Mouse (Mus musculus): ENCODE data around the gene Ankrd23.
"Not testable (repeated sequence)": the region's sequence is repeated elsewhere in the genome, so short reads cannot be mapped to it uniquely, and the experiment has no call there.

The Ankrd23 gene

DNA sequence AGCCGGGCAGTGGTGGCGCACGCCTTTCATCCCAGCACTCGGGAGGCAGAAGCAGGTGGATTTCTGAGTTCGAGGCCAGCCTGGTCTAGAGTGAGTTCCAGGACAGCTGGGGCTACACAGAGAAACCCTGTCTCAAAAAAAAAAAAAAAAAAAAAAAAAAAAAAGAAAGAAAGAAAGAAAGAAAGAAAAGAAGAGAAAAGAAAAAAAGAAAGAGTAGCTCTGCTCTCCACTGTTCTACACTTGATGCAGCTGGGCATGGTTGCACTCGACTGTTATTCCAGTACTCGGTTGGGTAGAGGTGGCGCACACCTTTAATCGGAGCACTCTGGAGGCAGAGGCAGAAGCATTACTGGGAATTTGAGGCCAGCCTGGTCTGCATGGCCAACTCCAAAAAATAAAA, at the start of gene Ankrd23:
Ankrd23 (minus strand) TSS at position 101 of the 400 bp plus-strand sequence.
- DNase-seq (ENCODE audit: low spot score in 2 of 2), result not testable (repeated sequence)

DNA sequence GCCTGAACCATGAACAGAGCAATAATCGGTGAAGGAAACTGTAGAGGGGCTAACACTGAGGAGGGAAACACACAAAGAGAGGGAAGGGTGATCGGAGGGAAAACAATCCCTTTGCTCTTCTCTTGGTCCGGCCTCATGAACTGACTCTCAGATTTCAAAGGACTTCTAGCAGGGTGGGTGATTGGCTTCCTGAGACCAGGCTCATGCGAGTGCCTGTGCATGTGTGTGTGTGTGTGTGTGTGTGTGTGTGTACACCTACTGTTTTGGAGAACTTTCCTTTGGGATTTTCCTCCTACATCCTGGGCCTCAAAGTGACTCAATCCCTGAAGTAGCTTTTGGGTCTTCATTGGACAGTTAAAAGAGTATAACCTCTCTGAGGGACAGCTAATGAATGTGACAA, 49.6 kb upstream of the Ankrd23 start:
- DNase-seq (ENCODE audit: low spot score in 2 of 2), result no peak

DNA sequence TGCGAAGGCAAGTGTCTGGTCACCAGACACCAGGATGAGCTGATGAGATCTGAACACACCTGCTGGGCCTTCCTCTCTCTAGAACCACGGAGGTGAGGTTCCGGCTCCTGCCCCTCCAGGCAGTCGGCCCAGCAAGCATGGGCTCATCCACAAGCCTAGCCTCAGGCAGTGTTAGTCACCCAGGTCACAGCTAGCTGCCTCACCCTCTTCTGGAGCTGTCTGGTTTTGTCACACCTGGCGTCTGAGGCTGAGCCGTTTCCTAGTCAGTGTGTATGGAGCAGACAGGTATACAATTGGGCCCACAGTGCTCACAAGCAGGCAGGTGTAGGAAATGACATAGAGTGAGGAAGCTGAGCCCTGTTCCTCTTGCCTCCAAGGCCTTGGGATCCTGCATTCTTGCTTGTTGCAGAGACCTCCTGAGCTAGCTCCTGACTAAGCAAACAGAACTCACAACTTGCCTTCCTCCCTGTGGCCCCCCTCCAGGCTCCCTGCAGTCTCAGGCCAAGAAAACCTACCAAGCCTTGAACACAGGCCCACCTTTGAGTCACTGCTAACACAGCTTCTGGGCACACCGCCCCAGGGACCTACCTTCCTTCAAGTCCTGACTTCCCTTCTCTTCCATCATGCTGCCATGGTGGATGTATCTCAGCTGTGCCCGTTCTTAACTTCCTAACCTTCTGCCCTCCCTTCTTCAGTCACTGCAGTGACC, 46.9 kb upstream of the Ankrd23 start:
- no peak for DNase-seq (ENCODE audit: low spot score in 2 of 2)

DNA sequence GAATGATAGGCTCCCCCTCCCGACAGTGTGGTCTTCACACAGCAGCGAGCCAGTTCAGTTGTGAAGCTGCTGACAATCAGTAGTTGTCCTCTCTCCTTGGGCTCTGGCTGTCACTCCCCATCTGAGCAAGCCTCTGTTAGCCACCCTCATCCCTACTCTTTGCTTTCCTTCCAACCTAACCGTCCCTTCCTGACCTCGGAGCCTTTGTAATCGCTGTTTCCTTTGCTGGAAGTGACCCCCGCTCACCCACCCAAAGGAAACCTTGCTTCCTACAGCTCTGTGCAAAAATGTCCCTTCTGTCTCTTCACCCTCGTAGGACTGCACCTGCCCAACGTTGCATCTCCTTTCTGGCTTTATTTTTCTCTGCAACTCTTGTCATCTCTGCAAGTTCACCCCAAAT, 45.5 kb upstream of the Ankrd23 start:
- DNase-seq (ENCODE audit: low spot score in 2 of 2), result no peak

DNA sequence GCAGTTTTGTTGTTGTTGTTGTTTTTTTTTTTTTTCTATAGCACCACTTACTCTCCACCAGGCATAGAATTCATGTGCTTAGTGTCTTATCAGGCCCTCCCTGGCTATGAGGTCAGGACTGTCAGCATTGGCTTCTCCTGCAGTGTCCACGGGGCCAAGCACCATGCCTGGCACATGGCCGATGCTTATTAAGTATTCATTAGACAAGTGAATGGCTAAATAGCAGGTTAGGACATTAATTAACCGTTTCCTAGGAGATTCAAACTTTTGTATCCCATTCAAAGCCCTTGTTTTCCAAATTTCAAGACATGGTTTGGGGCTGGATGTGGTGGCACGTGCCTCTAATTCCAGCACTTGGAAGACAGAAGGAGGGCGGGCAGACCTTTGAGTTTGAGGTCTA, 44.6 kb upstream of the Ankrd23 start:
- DNase-seq (ENCODE audit: low spot score in 2 of 2), result no peak

DNA sequence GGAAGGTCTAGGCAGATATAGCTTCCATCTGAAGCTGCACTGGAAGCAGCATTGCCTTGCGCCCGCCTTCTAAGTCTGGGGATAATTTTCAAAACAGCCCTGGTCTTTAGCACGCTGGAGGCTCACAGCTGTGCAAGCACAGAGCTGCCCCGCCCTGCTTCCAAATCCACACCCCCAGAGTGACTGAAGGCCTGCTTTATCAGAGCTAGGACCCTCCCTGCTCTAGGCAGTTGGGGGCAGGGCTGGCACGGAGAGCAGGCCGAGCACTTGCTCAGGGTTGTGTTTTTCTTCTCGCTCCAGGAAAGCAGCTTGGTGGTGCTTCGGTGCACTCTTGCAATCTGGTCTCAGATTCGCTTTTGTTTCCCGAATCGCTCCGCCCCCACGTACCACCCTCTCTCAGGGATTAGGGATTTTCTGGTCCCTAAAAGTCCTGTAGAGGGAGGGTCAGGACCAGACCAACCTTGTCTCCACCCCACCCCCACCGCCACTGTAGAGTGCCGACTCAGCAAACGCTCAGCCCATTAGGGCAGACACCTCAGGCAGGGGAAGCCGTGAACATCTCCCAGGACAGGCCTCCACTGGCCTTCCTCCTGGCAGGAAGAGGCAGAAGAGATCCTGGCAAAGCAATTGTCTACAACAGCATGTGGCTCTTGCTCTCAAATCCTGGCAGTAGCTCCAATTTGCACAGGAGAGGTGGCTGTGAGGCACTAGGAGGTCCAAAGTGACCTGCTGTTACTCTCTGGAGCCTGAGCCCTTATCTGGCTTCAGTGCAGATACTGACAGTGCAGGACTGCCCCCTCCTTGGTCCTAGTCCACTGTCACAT, 43.9 kb upstream of the Ankrd23 start:
- peak in 1 of 2 experiments; percentile 36 for DNase-seq (ENCODE audit: low spot score in 2 of 2)

DNA sequence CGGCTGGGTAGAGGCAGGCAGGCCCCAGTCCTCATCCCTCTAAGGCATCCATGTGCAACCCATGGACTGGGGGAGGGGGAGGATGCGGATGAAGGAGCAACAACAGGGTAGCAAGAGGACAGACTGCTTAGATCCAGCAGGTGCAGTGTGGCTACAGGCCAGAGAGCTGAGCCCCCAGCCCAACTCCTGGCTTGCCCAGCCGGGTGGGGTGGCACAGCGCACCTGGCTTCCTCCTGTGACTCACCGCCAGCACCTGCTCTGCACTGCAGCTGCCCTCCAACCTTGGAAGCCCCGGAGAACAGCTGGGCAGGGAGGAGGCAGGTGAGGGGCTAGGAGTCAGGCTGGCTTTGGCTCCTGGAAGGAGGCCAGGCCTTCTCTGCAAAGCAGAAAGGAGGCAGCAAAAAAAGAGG, 43.3 kb upstream of the Ankrd23 start:
- DNase-seq (ENCODE audit: low spot score in 2 of 2), result no peak

DNA sequence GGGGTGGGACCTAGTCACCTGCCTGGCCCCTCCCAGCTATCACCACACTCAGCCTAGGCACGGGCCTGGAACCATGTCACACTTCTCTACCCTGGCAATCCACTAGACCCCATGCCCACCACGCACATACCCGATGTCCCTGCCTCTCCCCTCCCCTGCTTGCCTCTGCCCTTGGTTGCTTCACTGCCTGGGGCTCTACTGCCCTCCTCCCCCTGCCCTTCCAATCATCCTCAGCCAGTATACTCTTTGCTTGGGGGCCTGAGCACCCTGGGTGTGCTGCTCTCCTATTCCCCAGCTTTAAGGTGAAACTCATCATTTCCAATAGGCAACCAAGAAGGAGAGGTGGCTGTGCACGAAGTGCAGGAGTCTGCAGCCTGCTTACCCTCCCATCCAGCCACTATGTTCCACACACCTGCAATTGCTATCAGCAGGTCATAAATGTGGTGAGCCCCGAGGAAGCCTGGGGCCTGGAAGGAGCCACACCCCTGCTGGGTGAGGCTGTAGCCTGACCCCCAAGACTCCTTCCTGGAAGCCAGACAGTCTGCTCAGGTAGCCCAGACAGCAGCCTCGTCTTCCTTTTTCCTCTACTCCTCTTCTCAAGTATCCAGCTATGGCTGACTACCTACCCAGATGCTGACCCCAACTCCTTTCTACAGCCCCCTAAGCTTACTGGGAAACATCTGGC, 40.5 kb upstream of the Ankrd23 start:
- no peak for DNase-seq (ENCODE audit: low spot score in 2 of 2)

DNA sequence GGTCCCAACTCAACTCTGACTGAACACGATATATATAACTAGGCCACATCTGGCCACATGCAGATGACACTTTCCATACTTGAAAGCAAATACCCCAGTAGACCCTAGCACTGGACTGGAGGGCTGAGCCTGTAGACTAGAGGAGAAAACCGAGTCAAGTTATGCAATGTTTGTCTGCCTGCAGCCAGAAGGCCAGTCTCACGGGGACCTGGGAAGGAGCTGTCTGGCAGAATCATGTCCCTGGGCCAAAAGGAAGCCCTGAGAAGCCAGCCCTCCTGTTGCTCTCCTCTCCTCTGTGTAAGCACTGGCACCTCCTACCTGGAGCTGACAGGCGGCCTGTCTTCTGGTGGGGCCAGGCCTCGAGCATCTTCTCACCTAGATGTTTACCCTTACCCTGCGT, 38.7 kb upstream of the Ankrd23 start:
- no peak for DNase-seq (ENCODE audit: low spot score in 2 of 2)

DNA sequence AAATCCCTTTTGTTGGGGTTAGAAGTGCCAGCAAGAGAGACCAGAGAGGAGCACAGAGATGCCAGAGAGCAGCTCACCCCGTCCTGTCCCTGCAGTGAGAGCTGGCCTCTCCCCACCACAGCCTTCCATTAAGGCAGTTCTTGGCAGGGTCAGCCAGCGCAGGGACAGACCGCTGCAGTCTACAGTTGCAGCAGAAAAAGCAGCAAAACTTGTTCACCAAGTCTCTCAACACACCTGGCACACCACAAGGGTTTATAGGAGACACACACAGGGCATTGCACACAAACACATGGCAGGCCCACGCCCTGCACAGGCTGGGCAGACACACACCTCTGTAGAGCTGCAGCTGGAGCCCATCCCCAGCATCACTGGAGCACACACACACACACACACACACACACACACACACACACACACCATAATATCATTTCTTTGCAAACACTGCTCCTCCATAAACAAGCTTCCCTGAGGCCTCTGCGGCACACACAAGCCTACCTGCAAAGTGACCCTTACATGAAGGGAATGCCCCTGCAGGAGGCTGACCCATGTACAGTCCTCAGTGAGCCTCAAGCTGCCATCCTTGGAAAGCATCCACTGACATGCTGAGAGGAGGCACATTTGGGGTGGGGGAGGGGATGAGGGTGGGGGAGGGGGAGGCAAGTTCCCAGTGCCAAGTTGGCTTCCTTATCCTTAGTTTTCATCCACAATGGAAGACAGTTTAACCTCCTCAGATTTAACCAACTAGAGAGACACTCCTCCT, 37.7 kb upstream of the Ankrd23 start:
- no peak for DNase-seq (ENCODE audit: low spot score in 2 of 2)

DNA sequence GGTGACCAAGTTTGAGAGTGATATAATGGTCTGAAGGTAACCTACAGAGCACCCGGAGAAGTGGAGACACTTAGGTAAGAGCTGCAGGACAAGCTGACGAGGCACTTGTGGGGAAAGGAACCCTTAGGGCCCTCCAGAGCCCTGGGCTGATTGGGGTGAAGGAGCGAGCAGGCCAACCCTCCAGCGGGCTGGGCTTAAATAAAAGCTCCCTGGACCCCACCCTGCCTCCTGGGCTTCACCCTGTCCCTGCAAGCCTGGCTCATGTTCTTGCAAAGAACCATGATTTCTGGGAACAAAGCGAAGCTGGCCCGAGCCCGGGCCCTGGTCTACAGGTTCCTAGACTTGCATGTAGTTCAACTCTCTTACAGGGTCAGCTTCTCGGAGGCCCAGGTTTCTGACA, 36.8 kb upstream of the Ankrd23 start:
- DNase-seq (ENCODE audit: low spot score in 2 of 2), result no peak

DNA sequence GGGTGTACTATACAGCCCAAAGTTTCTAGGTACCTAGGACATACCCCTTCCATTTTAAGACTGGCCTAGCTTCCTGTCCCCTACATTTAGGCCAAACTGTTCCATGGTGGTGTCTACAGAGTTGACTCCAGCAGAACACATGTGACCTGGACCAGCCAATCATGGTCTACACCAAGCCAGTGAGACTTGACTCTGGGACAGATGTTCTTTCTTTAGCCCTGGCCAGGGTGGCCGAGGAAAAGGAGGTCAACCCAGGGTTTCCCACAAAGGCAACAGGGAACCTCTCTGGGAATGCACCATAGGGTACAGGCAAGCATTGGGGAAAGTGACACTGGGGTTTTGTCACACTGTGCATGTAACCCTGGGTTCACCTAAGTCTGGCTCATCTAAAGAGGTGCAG, 36.0 kb upstream of the Ankrd23 start:
- no peak for DNase-seq (ENCODE audit: low spot score in 2 of 2)

DNA sequence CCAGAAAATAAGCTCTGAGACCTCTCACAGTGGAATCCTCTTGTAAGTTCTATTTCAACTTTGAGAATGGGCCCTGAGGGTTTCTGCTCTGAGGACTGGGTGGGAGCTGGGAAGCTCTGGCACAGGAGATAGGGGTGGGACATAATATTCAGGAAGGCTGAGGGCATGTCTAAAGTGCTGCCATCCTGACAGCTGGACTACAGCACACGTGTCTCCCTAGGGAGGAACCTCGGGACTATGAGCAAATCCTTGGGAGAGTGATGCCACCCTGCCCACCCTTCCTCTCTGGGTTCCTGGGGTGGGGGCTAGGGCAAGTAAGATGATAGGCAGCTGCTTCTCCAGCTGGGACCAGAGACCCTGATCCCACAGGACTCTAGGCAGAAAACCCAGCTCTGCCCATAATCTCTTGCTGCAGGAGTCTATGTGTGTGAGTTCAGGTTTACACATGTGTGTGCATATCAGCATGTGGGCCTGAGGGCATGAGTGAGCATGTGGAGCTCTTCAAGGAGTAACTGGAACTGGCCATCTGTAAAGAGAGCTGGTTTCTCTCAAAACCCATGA, 35.5 kb upstream of the Ankrd23 start:
- DNase-seq (ENCODE audit: low spot score in 2 of 2), result no peak

DNA sequence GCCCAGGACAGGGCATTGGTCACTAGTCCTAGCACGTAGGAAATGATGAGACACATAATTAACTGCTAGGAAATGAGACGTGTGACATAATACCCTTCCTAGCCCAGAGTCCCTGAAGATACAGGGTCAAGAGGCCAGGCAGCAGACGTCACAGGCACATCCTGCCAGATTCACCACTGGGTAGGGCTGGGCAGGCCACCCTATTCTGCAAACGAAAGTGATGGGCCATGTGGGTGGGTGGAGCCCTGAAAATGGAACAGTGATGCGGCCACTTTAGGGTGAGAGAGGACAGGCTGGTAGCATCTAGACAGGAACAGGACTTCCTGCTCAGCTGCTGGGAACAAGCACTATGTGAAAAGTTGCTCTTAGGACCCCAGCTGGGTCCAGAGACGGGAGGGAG, 34.9 kb upstream of the Ankrd23 start:
- peak in 1 of 2 experiments; percentile 39 for DNase-seq (ENCODE audit: low spot score in 2 of 2)

DNA sequence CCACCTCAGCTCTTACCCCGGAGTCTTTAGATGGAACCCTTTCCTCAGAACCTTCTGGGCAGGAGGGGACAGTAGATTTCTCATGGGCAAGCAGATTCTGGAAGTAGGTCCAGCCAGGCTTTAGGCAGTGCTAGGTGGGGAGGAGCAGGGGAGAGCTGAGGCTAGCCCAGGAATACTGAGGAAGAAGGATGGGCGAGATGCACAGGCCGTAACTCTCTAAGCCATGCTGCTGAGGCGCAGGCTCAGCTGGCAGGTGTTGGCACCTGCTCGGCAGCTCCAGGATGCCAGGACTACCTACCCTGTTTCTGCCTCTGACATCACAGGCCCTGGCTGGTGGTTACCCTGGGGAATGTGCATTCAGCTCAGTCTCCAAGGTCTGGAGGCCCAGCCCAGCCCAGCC, 33.6 kb upstream of the Ankrd23 start:
- no peak for DNase-seq (ENCODE audit: low spot score in 2 of 2)

DNA sequence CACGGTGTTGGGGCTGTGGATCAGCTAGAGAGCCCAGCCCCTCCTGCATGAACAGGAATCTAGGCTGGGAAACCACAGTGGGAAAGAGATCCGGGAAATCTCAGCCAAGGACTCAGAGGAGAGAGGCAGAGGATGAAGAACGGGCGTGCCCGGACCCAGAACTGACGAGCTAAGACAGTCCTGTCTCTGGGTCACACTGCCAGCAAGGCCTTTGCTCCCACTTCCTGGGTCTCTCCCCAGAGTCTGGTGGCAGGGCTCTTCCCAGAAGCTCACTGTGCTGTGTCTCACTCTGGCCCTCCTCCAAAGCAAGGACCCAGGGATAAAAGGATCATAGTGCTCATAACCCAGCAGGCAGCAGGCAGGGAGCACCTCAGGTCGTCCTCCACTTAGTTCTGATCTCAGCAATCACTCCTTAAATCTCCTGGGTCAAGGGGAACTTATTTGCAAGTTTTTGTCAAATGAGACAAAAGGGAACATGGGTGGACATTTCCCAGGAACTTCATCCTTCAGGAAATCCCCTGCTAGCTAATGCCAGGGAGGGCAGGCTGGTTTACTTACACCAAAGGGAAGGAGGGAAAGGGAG, 33.1 kb upstream of the Ankrd23 start:
- no peak for DNase-seq (ENCODE audit: low spot score in 2 of 2)

DNA sequence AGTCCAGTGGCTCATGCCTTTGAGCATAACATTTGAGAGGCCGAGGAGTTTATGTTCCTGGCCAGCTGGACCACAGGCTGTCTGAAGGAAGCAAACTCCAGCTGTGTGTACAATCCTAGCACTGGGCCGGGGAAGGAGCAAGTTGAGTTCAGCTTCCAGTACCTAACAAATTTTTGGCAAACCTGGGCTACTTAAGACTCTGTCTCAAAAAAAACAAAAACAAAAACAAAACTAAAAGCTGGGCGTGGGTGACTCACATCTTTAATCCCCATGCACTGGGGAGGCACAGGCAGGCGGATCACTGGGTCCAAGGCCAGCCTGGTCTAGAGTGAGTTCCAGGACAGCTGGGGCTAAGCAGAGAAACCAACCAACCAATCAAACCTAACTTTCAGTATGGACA, 32.1 kb upstream of the Ankrd23 start:
- no peak for DNase-seq (ENCODE audit: low spot score in 2 of 2)

DNA sequence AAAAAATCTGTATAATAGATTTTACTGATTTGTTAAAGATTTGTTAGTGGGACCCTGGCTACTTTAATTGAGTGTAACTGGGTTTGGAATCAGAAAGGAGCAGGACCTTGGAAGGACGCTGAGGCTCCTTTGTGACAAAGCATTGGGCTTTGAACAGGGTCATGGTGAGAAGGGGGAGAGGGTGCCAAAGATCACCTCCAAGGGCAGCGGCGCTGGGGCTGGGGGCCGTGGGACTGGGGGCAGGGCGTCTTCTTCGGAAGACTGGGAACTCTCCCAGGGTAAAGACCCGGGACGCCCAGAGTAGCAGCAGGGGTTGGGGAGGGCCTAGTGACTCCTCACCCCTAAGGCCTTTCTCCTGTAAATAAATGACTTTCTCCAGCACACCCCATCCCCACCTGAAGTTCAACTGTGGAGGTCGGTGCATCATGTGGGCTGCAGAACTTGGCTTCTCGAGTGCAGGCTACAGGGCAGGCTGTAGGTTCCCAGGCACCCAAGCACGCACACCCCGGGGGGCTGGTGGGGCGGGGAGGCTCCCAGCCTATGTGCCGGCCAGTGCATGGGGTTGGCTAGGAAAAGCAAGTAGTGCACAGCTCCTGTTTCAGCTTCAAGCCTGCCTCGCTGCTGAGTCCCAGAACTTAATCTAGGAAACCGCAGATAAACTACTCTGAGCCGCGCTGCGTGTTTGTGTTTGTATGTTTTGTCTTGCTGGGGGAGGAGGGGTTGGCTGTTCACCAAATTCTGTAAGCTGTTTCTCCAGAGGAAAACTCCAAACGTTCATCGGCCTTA, 31.3 kb upstream of the Ankrd23 start:
- no peak for DNase-seq (ENCODE audit: low spot score in 2 of 2)

DNA sequence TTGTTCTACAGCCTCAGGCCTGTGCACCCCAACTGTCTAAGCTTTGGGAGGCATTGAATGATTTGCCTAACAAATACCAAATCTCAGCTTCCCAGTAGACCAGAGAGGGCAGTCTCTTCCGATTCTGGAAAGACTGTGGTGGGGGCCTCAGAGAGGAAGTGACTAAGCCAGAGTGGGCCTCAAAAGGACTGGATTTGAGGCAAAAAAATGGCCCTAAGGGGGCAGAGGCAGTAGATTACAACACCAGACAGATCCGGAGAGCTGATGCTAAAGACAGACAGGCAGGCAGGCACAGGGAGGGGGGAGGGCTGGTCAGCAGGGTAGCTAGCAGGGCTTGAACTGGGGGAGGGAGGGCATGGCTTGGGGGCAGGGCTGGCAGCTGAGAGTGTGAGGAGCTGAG, 29.7 kb upstream of the Ankrd23 start:
- DNase-seq (ENCODE audit: low spot score in 2 of 2), result no peak

DNA sequence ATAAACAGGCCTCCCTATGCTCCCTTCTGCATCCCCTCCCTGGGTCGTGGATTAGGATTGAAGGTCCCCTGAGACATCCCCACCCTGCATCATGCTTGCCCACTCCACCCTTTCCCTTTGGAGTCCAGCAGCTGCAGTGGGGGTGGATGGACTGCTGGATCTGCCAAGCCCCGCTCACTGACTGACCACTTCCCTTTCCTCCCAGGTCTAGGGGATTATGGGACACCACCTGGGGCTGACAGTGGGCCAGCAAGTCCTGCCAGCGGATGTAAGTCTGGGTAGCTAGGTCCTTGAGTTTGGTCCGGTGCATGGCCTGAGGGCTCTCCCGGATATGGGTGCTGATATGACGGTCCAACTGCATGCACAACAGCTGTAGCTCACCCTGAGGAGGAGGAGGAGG, 27.4 kb upstream of the Ankrd23 start:
- no peak for DNase-seq (ENCODE audit: low spot score in 2 of 2)

DNA sequence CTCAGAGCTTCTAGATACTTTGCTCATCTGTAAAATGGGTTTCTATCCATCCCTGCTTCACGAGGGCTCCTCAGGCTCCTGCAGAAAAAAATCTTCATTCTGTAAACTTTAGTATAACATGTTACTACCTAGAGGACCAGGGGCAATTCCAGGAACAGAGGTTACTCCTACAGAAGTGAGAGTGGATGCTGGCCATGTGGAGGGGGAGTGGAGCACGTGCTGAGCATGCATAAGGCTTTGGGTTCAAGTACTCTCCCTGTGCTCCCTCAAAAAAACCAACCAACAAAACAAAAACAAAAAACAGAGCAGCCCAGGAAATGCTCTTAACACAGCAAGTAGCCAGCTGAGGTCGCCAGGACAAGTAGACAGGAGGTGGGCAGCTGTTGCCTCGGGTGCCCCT, 26.9 kb upstream of the Ankrd23 start:
- DNase-seq (ENCODE audit: low spot score in 2 of 2), result no peak
